Mouse (Mus musculus): ENCODE results near the gene Fuom. TPM values are rescaled to one million over a fixed set of nuclear protein-coding genes. Genes with fewer than 3 reads are reported as not detected.
A peak's percentile ranks its signal among the peaks of the same experiment; 100 is the strongest.

Gene Fuom
- polyA plus RNA-seq, 1 experiment, result not detected

DNA sequence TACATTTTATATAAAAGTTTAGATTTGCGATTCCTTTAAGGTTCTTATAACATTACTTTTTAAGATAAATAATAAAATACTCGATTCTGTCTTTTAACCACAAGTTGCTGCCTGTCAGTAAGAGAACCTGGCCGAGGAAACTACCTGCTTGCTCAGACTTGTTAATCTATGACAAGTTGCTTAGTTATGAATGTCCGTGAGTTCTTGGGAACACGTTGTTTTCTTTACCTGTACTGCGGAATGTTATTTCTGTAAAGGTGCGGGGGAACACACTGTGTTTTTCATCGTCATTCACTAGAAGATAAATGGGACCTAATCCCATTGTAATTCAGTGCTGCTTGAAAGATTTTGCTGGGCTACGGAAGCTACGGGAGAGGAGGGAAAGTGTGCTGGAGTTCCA is 11.6 kb downstream of the Fuom start:
- TF ChIP-seq POLR2A (IDR thresholded peaks at IDR 0.05; ENCODE audit: insufficient read depth, low read depth, low read length), result no peak
- no peak for TF ChIP-seq CTCF (IDR thresholded peaks at IDR 0.05; ENCODE audit: insufficient read depth, low read depth, low read length)
- 72% methylated on average over 10 of the region's 10 CpGs for WGBS
- H3K27ac ChIP-seq (ENCODE audit: insufficient read depth, low read depth, low read length), result no peak overlapping the region
- no peak overlapping the region for H3K4me3 ChIP-seq (ENCODE audit: insufficient read depth, low read depth, low read length)
- no peaks in the 10 kb centered on the region for H3K4me1 ChIP-seq (ENCODE audit: control insufficient read depth, insufficient read depth, low read length)

DNA sequence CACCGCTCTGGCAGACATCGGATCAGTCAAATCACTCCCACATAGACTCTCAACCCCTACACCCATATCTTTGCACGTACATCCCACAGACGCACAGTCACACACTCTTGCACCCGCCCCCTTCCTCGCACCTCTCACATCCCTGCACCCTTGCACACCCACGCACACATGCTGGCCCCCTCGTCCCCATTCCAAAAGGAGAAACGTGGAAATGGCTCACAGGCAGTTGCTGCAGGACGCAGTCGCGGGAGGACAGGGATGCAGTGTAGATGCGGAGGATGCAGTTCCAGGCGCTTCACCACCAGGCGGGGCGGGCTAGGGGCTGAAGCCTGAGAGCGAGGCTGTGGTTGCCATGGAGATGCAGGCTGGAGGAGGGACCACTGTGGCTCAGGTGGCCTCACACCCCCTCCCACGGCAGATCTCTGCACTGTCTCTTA is 20.0 kb downstream of the Fuom start, which contains the start of gene Caly:
Caly (minus strand) TSS at position 307 of the 437 bp plus-strand sequence.
- Histone ChIP-seq H3K27ac (ENCODE audit: insufficient read depth, low read depth, low read length) (peak within 1 kb of the TSS; percentile 99), H3K4me1 (ENCODE audit: control insufficient read depth, insufficient read depth, low read length) (peaks cover 5% of the 10 kb centered on the region; the same call in 1 of the 2 replicates), H3K4me3 (ENCODE audit: insufficient read depth, low read depth, low read length) (peak within 1 kb of the TSS; percentile 96)
- TF ChIP-seq POLR2A (IDR thresholded peaks at IDR 0.05; ENCODE audit: insufficient read depth, low read depth, low read length), result peak; percentile 60; the same call in 1 of the 2 replicates
- peak; percentile 72 for TF ChIP-seq CTCF (IDR thresholded peaks at IDR 0.05; ENCODE audit: insufficient read depth, low read depth, low read length)
- WGBS, result under 1% methylated on average over 18 of the region's 18 CpGs

- Histone ChIP-seq H3K4me1 (ENCODE audit: control insufficient read depth, insufficient read depth, low read length) (peaks cover 5% of the 10 kb centered on the region; the same call in 1 of the 2 replicates), H3K27ac (ENCODE audit: insufficient read depth, low read depth, low read length) (peak overlapping the region; percentile 99), H3K4me3 (ENCODE audit: insufficient read depth, low read depth, low read length) (peak overlapping the region; percentile 96)
- 5% methylated on average over 20 of the region's 20 CpGs for WGBS
- TF ChIP-seq POLR2A (IDR thresholded peaks at IDR 0.05; ENCODE audit: insufficient read depth, low read depth, low read length), result peak; percentile 4; the same call in 1 of the 2 replicates
- TF ChIP-seq CTCF (IDR thresholded peaks at IDR 0.05; ENCODE audit: insufficient read depth, low read depth, low read length), result no peak
Measured at GRCm38 (mm10) chr7:140081408-140082241, 20.6 kb downstream of the Fuom start.

GRCm38 (mm10) chr7:140080503-140081156 is 21.6 kb downstream of the Fuom start:
- whole genome bisulfite sequencing, result 2% methylated on average over 24 of the region's 24 CpGs
- TF ChIP-seq CTCF (IDR thresholded peaks at IDR 0.05; ENCODE audit: insufficient read depth, low read depth, low read length), result no peak
- peak; percentile 73 for TF ChIP-seq POLR2A (IDR thresholded peaks at IDR 0.05; ENCODE audit: insufficient read depth, low read depth, low read length)
- Histone ChIP-seq H3K27ac (ENCODE audit: insufficient read depth, low read depth, low read length) (peak overlapping the region; percentile 99), H3K4me3 (ENCODE audit: insufficient read depth, low read depth, low read length) (peak overlapping the region; percentile 96), H3K4me1 (ENCODE audit: control insufficient read depth, insufficient read depth, low read length) (peaks cover 5% of the 10 kb centered on the region; the same call in 1 of the 2 replicates)

GRCm38 (mm10) chr7:140078711-140079110 is 23.5 kb downstream of the Fuom start:
- 1% methylated on average over 5 of the region's 5 CpGs for WGBS
- Histone ChIP-seq H3K4me3 (ENCODE audit: insufficient read depth, low read depth, low read length) (no peak overlapping the region), H3K27ac (ENCODE audit: insufficient read depth, low read depth, low read length) (no peak overlapping the region), H3K4me1 (ENCODE audit: control insufficient read depth, insufficient read depth, low read length) (peaks cover 5% of the 10 kb centered on the region; the same call in 1 of the 2 replicates)
- peak; percentile 61; the same call in 1 of the 2 replicates for TF ChIP-seq CTCF (IDR thresholded peaks at IDR 0.05; ENCODE audit: insufficient read depth, low read depth, low read length)
- no peak for TF ChIP-seq POLR2A (IDR thresholded peaks at IDR 0.05; ENCODE audit: insufficient read depth, low read depth, low read length)

GRCm38 (mm10) chr7:140077698-140078097 is 24.5 kb downstream of the Fuom start:
- Histone ChIP-seq H3K4me3 (ENCODE audit: insufficient read depth, low read depth, low read length) (no peak overlapping the region), H3K27ac (ENCODE audit: insufficient read depth, low read depth, low read length) (no peak overlapping the region), H3K4me1 (ENCODE audit: control insufficient read depth, insufficient read depth, low read length) (no peaks in the 10 kb centered on the region; the same call in 1 of the 2 replicates)
- TF ChIP-seq CTCF (IDR thresholded peaks at IDR 0.05; ENCODE audit: insufficient read depth, low read depth, low read length) (no peak), POLR2A (IDR thresholded peaks at IDR 0.05; ENCODE audit: insufficient read depth, low read depth, low read length) (no peak)
- 57% methylated on average over 6 of the region's 6 CpGs for whole genome bisulfite sequencing

GRCm38 (mm10) chr7:140070042-140070711 is 32.1 kb downstream of the Fuom start:
- Histone ChIP-seq H3K27ac (ENCODE audit: insufficient read depth, low read depth, low read length) (no peak overlapping the region), H3K4me3 (ENCODE audit: insufficient read depth, low read depth, low read length) (no peak overlapping the region), H3K4me1 (ENCODE audit: control insufficient read depth, insufficient read depth, low read length) (no peaks in the 10 kb centered on the region)
- 47% methylated on average over 39 of the region's 39 CpGs for WGBS
- TF ChIP-seq POLR2A (IDR thresholded peaks at IDR 0.05; ENCODE audit: insufficient read depth, low read depth, low read length) (no peak), CTCF (IDR thresholded peaks at IDR 0.05; ENCODE audit: insufficient read depth, low read depth, low read length) (no peak)

DNA sequence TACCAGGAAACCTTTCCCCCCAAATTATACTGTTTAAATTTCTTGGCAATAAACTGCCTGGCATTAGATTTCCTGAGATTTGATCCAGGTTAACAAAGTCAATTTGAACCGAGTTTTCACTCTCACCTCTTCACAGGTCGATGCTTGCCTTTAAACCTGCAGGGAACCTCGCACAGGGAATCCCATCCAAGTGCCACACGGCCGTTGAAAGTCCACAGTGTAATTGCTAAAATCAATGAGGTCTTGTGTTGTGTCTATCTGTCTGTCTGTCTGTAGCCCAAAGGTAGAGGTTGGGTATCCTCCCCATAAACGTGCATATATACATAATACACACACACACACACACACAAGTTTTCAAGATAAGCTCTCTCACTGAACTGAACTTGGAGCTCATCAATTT is 34.8 kb downstream of the Fuom start:
- TF ChIP-seq CTCF (IDR thresholded peaks at IDR 0.05; ENCODE audit: insufficient read depth, low read depth, low read length), result no peak
- TF ChIP-seq POLR2A (IDR thresholded peaks at IDR 0.05; ENCODE audit: insufficient read depth, low read depth, low read length), result no peak
- Histone ChIP-seq H3K27ac (ENCODE audit: insufficient read depth, low read depth, low read length) (no peak overlapping the region), H3K4me3 (ENCODE audit: insufficient read depth, low read depth, low read length) (no peak overlapping the region), H3K4me1 (ENCODE audit: control insufficient read depth, insufficient read depth, low read length) (no peaks in the 10 kb centered on the region)
- WGBS, result 68% methylated on average over 6 of the region's 6 CpGs

All from olfactory bulb, adult 2 months (tissue).